Mouse (Mus musculus) mammary gland, adult 2 months (tissue): Measurements from ENCODE around the gene Sprr2k. TPM values are rescaled to one million over a fixed set of nuclear protein-coding genes. Genes with fewer than 3 reads are reported as not detected.

Source experiments
- polyA plus RNA-seq: library from polyadenylated mRNA; depleted of rRNA; stranded (reverse); fragments of >200 nt; gene quantifications from 2 replicates; pipeline ENCODE4 v1.2.3, GENCODE M21; 2012; ENCODE audit warnings: low replicate concordance; rRNA removed

The Sprr2k gene
- polyA plus RNA-seq = not detected in 2 replicates

DNA sequence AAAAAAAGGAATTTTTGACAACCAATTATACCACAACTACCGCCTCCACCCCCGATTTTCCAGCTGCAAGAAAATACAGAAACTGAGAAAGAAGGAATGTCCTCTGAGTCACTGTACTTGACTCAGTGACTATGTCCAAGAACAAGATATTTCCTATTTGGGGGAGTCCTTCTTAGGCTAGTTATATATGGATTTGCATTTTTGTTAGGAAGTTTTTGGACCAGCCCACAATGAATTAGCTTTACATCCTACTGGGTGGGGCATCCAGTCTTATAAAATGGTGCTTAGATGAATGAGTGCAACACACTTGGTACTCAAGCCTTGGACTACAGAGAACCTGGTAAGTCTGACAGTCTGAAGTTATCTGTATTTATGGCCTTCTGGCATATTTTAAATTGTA is at the start of gene Sprr2k:
Sprr2k (plus strand) TSS at position 301 of the 400 bp plus-strand sequence.

GRCm38 (mm10) chr3:92385385-92385784 is 47.0 kb upstream of the Sprr2k start, which contains the start of gene Sprr2h:
Gene Sprr2h (plus strand): TSS chr3:92385685.

GRCm38 (mm10) chr3:92407691-92408090 is 24.7 kb upstream of the Sprr2k start, which contains the start of gene Sprr2i:
Gene Sprr2i (plus strand): TSS chr3:92407991.

GRCm38 (mm10) chr3:92417782-92418181 is 14.6 kb upstream of the Sprr2k start, which contains the start of gene Sprr2j-ps:
Gene Sprr2j-ps (plus strand): TSS chr3:92418082.

GRCm38 (mm10) chr3:92429323-92429722 is 3.1 kb upstream of the Sprr2k start, which contains the start of gene Gm9774:
Gene Gm9774 (minus strand): TSS chr3:92429423.

DNA sequence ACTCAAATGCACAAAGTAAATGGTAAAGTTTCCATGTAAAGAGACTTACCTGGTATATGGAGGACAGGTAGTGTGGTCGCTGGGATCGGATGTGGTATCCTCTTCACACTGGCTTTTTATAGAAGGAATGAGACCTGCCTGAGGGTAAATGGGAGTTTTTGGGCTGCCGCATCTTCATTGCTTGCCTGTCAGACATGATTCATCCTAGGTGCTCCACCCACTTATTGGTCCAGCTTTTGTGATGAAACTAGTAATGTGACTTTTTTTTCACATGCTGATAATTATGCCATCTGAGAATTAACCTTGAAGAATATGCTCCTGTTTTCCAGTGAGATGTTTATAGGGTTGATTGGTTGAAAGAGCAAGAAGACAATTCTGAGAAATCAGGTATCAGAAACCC is 6.3 kb downstream of the Sprr2k start, which contains the start of gene Sprr1b:
Sprr1b (minus strand) TSS at position 101 of the 400 bp plus-strand sequence.

DNA sequence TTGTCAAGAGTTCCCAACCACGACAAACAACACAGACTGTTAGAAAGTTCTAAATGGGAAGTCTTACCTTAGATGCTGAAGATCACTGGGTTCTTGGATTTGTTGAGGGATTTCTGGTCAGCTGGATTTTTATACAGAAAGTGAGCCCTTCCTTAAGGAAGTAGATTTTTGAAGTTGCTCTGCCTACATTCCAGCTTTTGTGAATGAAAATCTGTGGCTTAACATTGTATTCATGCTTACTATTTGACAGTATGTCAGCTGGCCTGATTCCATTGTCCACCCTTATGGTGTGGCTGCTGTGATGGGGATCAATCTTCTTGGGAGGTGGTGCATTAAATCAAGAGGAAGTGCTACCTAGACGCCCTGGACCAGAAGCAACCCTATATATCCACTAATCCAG is 26.2 kb downstream of the Sprr2k start, which contains the start of gene Sprr3:
Sprr3 (minus strand) TSS at position 101 of the 400 bp plus-strand sequence.

Other genes starting within 250 kb of the Sprr2k start
- gene Sprr2a1, start 216.8 kb upstream of the Sprr2k start, polyA plus RNA-seq = 0.07 TPM in 1 of 2 replicates, not detected in the other
- 6.9 and 7.0 TPM in 2 replicates for gene Sprr2a2, start 216.7 kb upstream of the Sprr2k start, polyA plus RNA-seq
- 0.43 and 0.94 TPM in 2 replicates for gene Sprr2a3, start 147.2 kb upstream of the Sprr2k start, polyA plus RNA-seq
- gene Sprr2b, start 116.0 kb upstream of the Sprr2k start, polyA plus RNA-seq = not detected in 2 replicates
- not detected in 2 replicates for gene Sprr2d, start 93.4 kb upstream of the Sprr2k start, polyA plus RNA-seq
- not detected in 2 replicates for gene Sprr2e, start 80.4 kb upstream of the Sprr2k start, polyA plus RNA-seq
- not detected in 2 replicates for gene Sprr2f, start 67.4 kb upstream of the Sprr2k start, polyA plus RNA-seq
- not detected in 2 replicates for gene Sprr2h, start 46.9 kb upstream of the Sprr2k start, polyA plus RNA-seq
- not detected in 2 replicates for gene Sprr2i, start 24.6 kb upstream of the Sprr2k start, polyA plus RNA-seq
- gene Sprr2j-ps, start 14.5 kb upstream of the Sprr2k start, polyA plus RNA-seq = not detected in 2 replicates
- 13.6 and 17.5 TPM in 2 replicates for gene Gm9774, start 3.2 kb upstream of the Sprr2k start, polyA plus RNA-seq
- gene Sprr1b, start 6.2 kb downstream of the Sprr2k start, polyA plus RNA-seq = not detected in 2 replicates
- not detected in 2 replicates for gene Sprr3, start 26.1 kb downstream of the Sprr2k start, polyA plus RNA-seq
- 24.1 and 25.4 TPM in 2 replicates for gene Sprr1a, start 53.3 kb downstream of the Sprr2k start, polyA plus RNA-seq
- not detected in 2 replicates for gene Sprr4, start 67.9 kb downstream of the Sprr2k start, polyA plus RNA-seq
- gene 2310046K23Rik, start 101.9 kb downstream of the Sprr2k start, polyA plus RNA-seq = 5.7 TPM in 1 of 2 replicates, not detected in the other
- gene Ivl, start 141.2 kb downstream of the Sprr2k start, polyA plus RNA-seq = 1.4 TPM in 1 of 2 replicates, not detected in the other
- 0.24 TPM in 1 of 2 replicates, not detected in the other for gene Smcp, start 156.4 kb downstream of the Sprr2k start, polyA plus RNA-seq
- gene 2210017I01Rik, start 174.9 kb downstream of the Sprr2k start, polyA plus RNA-seq = 0.20 TPM in 1 of 2 replicates, not detected in the other
- gene Lce6a, start 189.1 kb downstream of the Sprr2k start, polyA plus RNA-seq = 0.66 and 1.3 TPM in 2 replicates
- 0.86 and 4.6 TPM in 2 replicates for gene Lce1a1, start 215.7 kb downstream of the Sprr2k start, polyA plus RNA-seq
- gene Lce1b, start 224.3 kb downstream of the Sprr2k start, polyA plus RNA-seq = 1.4 and 8.5 TPM in 2 replicates
- gene Lce1a2, start 237.7 kb downstream of the Sprr2k start, polyA plus RNA-seq = 0.92 and 8.4 TPM in 2 replicates
- gene Lce1c, start 246.7 kb downstream of the Sprr2k start, polyA plus RNA-seq = 1.2 and 5.9 TPM in 2 replicates